Mouse (Mus musculus): Measurements from ENCODE around the gene Prpsap2.

DNA sequence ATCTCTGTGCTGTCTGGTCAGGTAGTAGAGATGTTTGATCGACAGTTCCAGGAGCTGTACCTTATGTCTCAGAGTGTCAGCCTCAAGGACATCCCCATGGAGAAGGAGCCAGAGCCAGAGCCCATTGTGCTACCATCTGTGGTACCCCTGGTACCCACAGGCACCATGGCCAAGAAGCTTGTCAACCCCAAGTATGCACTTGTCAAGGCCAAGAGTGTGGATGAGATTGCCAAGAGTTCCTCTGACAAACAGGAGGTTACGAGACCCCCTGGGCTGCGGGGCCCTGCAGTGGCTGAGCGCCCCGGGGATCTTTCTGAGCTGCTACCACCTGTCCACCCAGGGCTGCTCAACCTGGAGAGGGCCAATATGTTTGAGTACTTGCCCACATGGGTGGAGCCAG lies 59.4 kb downstream of the Prpsap2 start:
- TF ChIP-seq POLR2A (IDR thresholded peaks at IDR 0.05; ENCODE audit: control insufficient read depth in 1 of 2, insufficient read depth in 1 of 2, low read depth in 1 of 2, low read length in 2 of 2, poor library complexity in 1 of 2) = no peak
- no peak for TF ChIP-seq ZC3H11A (IDR thresholded peaks at IDR 0.05; ENCODE audit: low read depth, low read length)
- TF ChIP-seq MAX (IDR thresholded peaks at IDR 0.05; ENCODE audit: low read length) = no peak
- no peak for TF ChIP-seq TCF12 (IDR thresholded peaks at IDR 0.05; ENCODE audit: low read depth, low read length)
- TF ChIP-seq GATA1 (IDR thresholded peaks at IDR 0.05; ENCODE audit: low read depth, low read length) = no peak
- no peak for TF ChIP-seq CTCF (IDR thresholded peaks at IDR 0.05 in 2 of 3, conservative IDR thresholded peaks at IDR 0.05 in 1 of 3; ENCODE audit: control insufficient read depth in 1 of 3, insufficient read depth in 1 of 3, low read depth in 2 of 3, low read length in 3 of 3, poor library complexity in 1 of 3, severe bottlenecking in 1 of 3)

Data from MEL (cell line).